Mouse (Mus musculus): ENCODE measurements around the gene Ubn1. TPM values are rescaled to one million over a fixed set of nuclear protein-coding genes. Genes with fewer than 3 reads are reported as not detected.
A peak's percentile ranks its signal among the peaks of the same experiment; 100 is the strongest.

Gene Ubn1
- polyA plus RNA-seq, 1 experiment from 2014 or later = 13.3 TPM

- no peaks in the 10 kb centered on the region for H3K9me3 ChIP-seq (replicated peaks; ENCODE audit: control insufficient read depth, low read length)
- H3K4me3 ChIP-seq (replicated peaks; ENCODE audit: low read length) = no peak overlapping the region
- no peaks in the 10 kb centered on the region for H3K27me3 ChIP-seq (ENCODE audit: control insufficient read depth, insufficient read depth, low read length)
- 49% methylated on average over 6 of the region's 6 CpGs for WGBS
- H3K27ac ChIP-seq (ENCODE audit: low read length) = no peak overlapping the region
- no peak overlapping the region for H3K9ac ChIP-seq (ENCODE audit: low read length)
- peaks cover 3% of the 10 kb centered on the region; the same call in 1 of the 2 replicates for H3K4me1 ChIP-seq (ENCODE audit: control insufficient read depth, insufficient read depth, low read length)
- H3K4me2 ChIP-seq (ENCODE audit: low read depth, low read length) = no peak overlapping the region
- ATAC-seq (ENCODE audit: insufficient read depth, low FRiP score) = no peak; the same call in 1 of the 2 replicates
- H3K36me3 ChIP-seq (ENCODE audit: control insufficient read depth, insufficient read depth, low read length) = no peaks in the 10 kb centered on the region
Observed at GRCm38 (mm10) chr16:5123476-5123875, 73.6 kb downstream of the Ubn1 start.

- Histone ChIP-seq H3K4me3 (replicated peaks; ENCODE audit: low read length) (peak overlapping the region; percentile 58; the same call in 1 of the 2 replicates), H3K9me3 (replicated peaks; ENCODE audit: control insufficient read depth, low read length) (no peaks in the 10 kb centered on the region), H3K4me2 (ENCODE audit: low read depth, low read length) (peak overlapping the region; percentile 52), H3K4me1 (ENCODE audit: control insufficient read depth, insufficient read depth, low read length) (peaks cover 23% of the 10 kb centered on the region; the same call in 1 of the 2 replicates), H3K36me3 (ENCODE audit: control insufficient read depth, insufficient read depth, low read length) (no peaks in the 10 kb centered on the region), H3K27ac (ENCODE audit: low read length) (no peak overlapping the region), H3K27me3 (ENCODE audit: control insufficient read depth, insufficient read depth, low read length) (peaks cover 29% of the 10 kb centered on the region), H3K9ac (ENCODE audit: low read length) (no peak overlapping the region)
- WGBS = 44% methylated on average over 2 of the region's 2 CpGs
- ATAC-seq (ENCODE audit: insufficient read depth, low FRiP score) = no peak
Observed at GRCm38 (mm10) chr16:5130196-5130595, 80.3 kb downstream of the Ubn1 start.

GRCm38 (mm10) chr16:5130766-5131165 lies 80.9 kb downstream of the Ubn1 start:
- Histone ChIP-seq H3K36me3 (ENCODE audit: control insufficient read depth, insufficient read depth, low read length) (no peaks in the 10 kb centered on the region), H3K9me3 (replicated peaks; ENCODE audit: control insufficient read depth, low read length) (no peaks in the 10 kb centered on the region), H3K27ac (ENCODE audit: low read length) (peak overlapping the region; percentile 77), H3K27me3 (ENCODE audit: control insufficient read depth, insufficient read depth, low read length) (peaks cover 29% of the 10 kb centered on the region), H3K4me3 (replicated peaks; ENCODE audit: low read length) (peak overlapping the region; percentile 58), H3K4me1 (ENCODE audit: control insufficient read depth, insufficient read depth, low read length) (peaks cover 28% of the 10 kb centered on the region; the same call in 1 of the 2 replicates), H3K9ac (ENCODE audit: low read length) (peak overlapping the region; percentile 71), H3K4me2 (ENCODE audit: low read depth, low read length) (peak overlapping the region; percentile 52)
- ATAC-seq (ENCODE audit: insufficient read depth, low FRiP score) = peak; percentile 24; the same call in 1 of the 2 replicates
- 19% methylated on average over 4 of the region's 4 CpGs for WGBS

GRCm38 (mm10) chr16:5131251-5131922 lies 81.5 kb downstream of the Ubn1 start:
- Histone ChIP-seq H3K9me3 (replicated peaks; ENCODE audit: control insufficient read depth, low read length) (no peaks in the 10 kb centered on the region), H3K4me3 (replicated peaks; ENCODE audit: low read length) (peak overlapping the region; percentile 58), H3K4me2 (ENCODE audit: low read depth, low read length) (peak overlapping the region; percentile 52), H3K36me3 (ENCODE audit: control insufficient read depth, insufficient read depth, low read length) (no peaks in the 10 kb centered on the region), H3K9ac (ENCODE audit: low read length) (peak overlapping the region; percentile 71), H3K27me3 (ENCODE audit: control insufficient read depth, insufficient read depth, low read length) (peaks cover 29% of the 10 kb centered on the region), H3K27ac (ENCODE audit: low read length) (peak overlapping the region; percentile 77), H3K4me1 (ENCODE audit: control insufficient read depth, insufficient read depth, low read length) (peaks cover 31% of the 10 kb centered on the region; the same call in 1 of the 2 replicates)
- WGBS = 4% methylated on average over 25 of the region's 25 CpGs
- no peak for ATAC-seq (ENCODE audit: insufficient read depth, low FRiP score)

- H3K4me1 ChIP-seq (ENCODE audit: control insufficient read depth, insufficient read depth, low read length) = peaks cover 37% of the 10 kb centered on the region; the same call in 1 of the 2 replicates
- H3K36me3 ChIP-seq (ENCODE audit: control insufficient read depth, insufficient read depth, low read length) = no peaks in the 10 kb centered on the region
- H3K27me3 ChIP-seq (ENCODE audit: control insufficient read depth, insufficient read depth, low read length) = peaks cover 29% of the 10 kb centered on the region
- H3K4me2 ChIP-seq (ENCODE audit: low read depth, low read length) = peak within 1 kb of the TSS; percentile 52
- H3K9ac ChIP-seq (ENCODE audit: low read length) = peak within 1 kb of the TSS; percentile 71
- peak; percentile 84 for ATAC-seq (ENCODE audit: insufficient read depth, low FRiP score)
- H3K27ac ChIP-seq (ENCODE audit: low read length) = peak within 1 kb of the TSS; percentile 77
- H3K9me3 ChIP-seq (replicated peaks; ENCODE audit: control insufficient read depth, low read length) = no peaks in the 10 kb centered on the region
- peak within 1 kb of the TSS; percentile 58 for H3K4me3 ChIP-seq (replicated peaks; ENCODE audit: low read length)
- 1% methylated on average over 39 of the region's 39 CpGs for WGBS
Observed at GRCm38 (mm10) chr16:5132401-5132801, 82.5 kb downstream of the Ubn1 start, which contains the start of gene Ppl. Gene Ppl, minus strand, starts transcription at chr16:5132421.

- 56% methylated on average over 14 of the region's 14 CpGs for WGBS
- peak overlapping the region; percentile 28; the same call in 1 of the 2 replicates for H3K9ac ChIP-seq (ENCODE audit: low read length)
- H3K4me1 ChIP-seq (ENCODE audit: control insufficient read depth, insufficient read depth, low read length) = peaks cover 40% of the 10 kb centered on the region; the same call in 1 of the 2 replicates
- peak; percentile 20; the same call in 1 of the 2 replicates for ATAC-seq (ENCODE audit: insufficient read depth, low FRiP score)
- no peaks in the 10 kb centered on the region for H3K36me3 ChIP-seq (ENCODE audit: control insufficient read depth, insufficient read depth, low read length)
- no peak overlapping the region for H3K4me2 ChIP-seq (ENCODE audit: low read depth, low read length)
- no peak overlapping the region for H3K4me3 ChIP-seq (replicated peaks; ENCODE audit: low read length)
- no peaks in the 10 kb centered on the region for H3K9me3 ChIP-seq (replicated peaks; ENCODE audit: control insufficient read depth, low read length)
- peak overlapping the region; percentile 96 for H3K27ac ChIP-seq (ENCODE audit: low read length)
- peaks cover 29% of the 10 kb centered on the region for H3K27me3 ChIP-seq (ENCODE audit: control insufficient read depth, insufficient read depth, low read length)
Observed at GRCm38 (mm10) chr16:5134623-5135330, 84.9 kb downstream of the Ubn1 start.

- peaks cover 26% of the 10 kb centered on the region for H3K27me3 ChIP-seq (ENCODE audit: control insufficient read depth, insufficient read depth, low read length)
- peak overlapping the region; percentile 96 for H3K27ac ChIP-seq (ENCODE audit: low read length)
- H3K36me3 ChIP-seq (ENCODE audit: control insufficient read depth, insufficient read depth, low read length) = no peaks in the 10 kb centered on the region
- H3K4me1 ChIP-seq (ENCODE audit: control insufficient read depth, insufficient read depth, low read length) = peaks cover 44% of the 10 kb centered on the region; the same call in 1 of the 2 replicates
- peak overlapping the region; percentile 12; the same call in 1 of the 2 replicates for H3K4me2 ChIP-seq (ENCODE audit: low read depth, low read length)
- no peak overlapping the region for H3K4me3 ChIP-seq (replicated peaks; ENCODE audit: low read length)
- no peaks in the 10 kb centered on the region for H3K9me3 ChIP-seq (replicated peaks; ENCODE audit: control insufficient read depth, low read length)
- WGBS = 44% methylated on average over 8 of the region's 8 CpGs
- no peak overlapping the region for H3K9ac ChIP-seq (ENCODE audit: low read length)
- peak; percentile 14 for ATAC-seq (ENCODE audit: insufficient read depth, low FRiP score)
Observed at GRCm38 (mm10) chr16:5135551-5136261, 85.8 kb downstream of the Ubn1 start.
